Mouse (Mus musculus) thymus, postnatal 36 days (tissue): ENCODE results near the gene Man1a.

Experiments
- DNase-seq, 2 experiments: peaks; one replicate each; pipeline ENCODE4 v3.0.0; 2022; ENCODE audit warnings: mixed read lengths in 2 of 2

The Man1a gene

GRCm38 (mm10) chr10:53913546-53914312 lies 162.7 kb downstream of the Man1a start:
- no peak for DNase-seq

- DNase-seq, result no peak
Measured at GRCm38 (mm10) chr10:53889512-53889911, 186.9 kb downstream of the Man1a start.

GRCm38 (mm10) chr10:53888382-53889110 lies 187.9 kb downstream of the Man1a start:
- no peak for DNase-seq

GRCm38 (mm10) chr10:53886475-53886874 lies 189.9 kb downstream of the Man1a start:
- DNase-seq, result no peak

GRCm38 (mm10) chr10:53881310-53881709 lies 195.1 kb downstream of the Man1a start:
- no peak for DNase-seq

GRCm38 (mm10) chr10:53875896-53876295 lies 200.5 kb downstream of the Man1a start:
- no peak for DNase-seq

GRCm38 (mm10) chr10:53874191-53874590 lies 202.2 kb downstream of the Man1a start:
- DNase-seq, result no peak

- peak; percentile 14 to 38 for DNase-seq
Measured at GRCm38 (mm10) chr10:53863486-53864357, 212.7 kb downstream of the Man1a start.

- no peak for DNase-seq
Measured at GRCm38 (mm10) chr10:53859879-53860278, 216.5 kb downstream of the Man1a start.

- DNase-seq, result peak in 1 of 2 experiments; percentile 2
Measured at GRCm38 (mm10) chr10:53859224-53859623, 217.2 kb downstream of the Man1a start.
